In genomic region chr15:63270381-63270780, GRCm38 (mm10) we compare ENCODE assay signal across 11 mouse cellular contexts.
DNase-seq lines count a peak whose midpoint lies in the region; ATAC-seq and TF ChIP-seq lines count a peak whose summit lies in the region.
"Had no signal": no experiment of that assay in that cellular context is flagged by ENCODE, and none has a peak within 500 bp of the region (broad histone marks: within the 10 kb centered on the region; RNA-seq: fewer than 3 reads in every experiment).

No protein-coding gene starts in this region.

- no peak overlapping the region for H3K9ac ChIP-seq in heart, embryonic 16.5 days (ENCODE audit: low read length)
- H3K9ac ChIP-seq in hindbrain, embryonic 16.5 days (ENCODE audit: low read depth, low read length): no peak overlapping the region
- H3K9ac ChIP-seq: liver, postnatal 0 days had no signal

- H3K9me3 ChIP-seq in heart, embryonic 16.5 days (replicated peaks; ENCODE audit: control insufficient read depth, low read length): no peaks in the 10 kb centered on the region
- H3K9me3 ChIP-seq in hindbrain, embryonic 16.5 days (ENCODE audit: control insufficient read depth, low read length): no peaks in the 10 kb centered on the region

- H3K4me3 ChIP-seq in heart, embryonic 16.5 days (ENCODE audit: low read length): no peak overlapping the region
- H3K4me3 ChIP-seq in kidney, adult 2 months (ENCODE audit: insufficient read depth, low read depth, low read length): no peak overlapping the region
- no peak overlapping the region for H3K4me3 ChIP-seq in hindbrain, embryonic 16.5 days (ENCODE audit: low read length)

- DNase-seq in cerebellum, adult 11 months: peak; percentile 0
- no peak for DNase-seq in cerebellum, postnatal 14 days
- peak; percentile 4 for DNase-seq in urinary bladder, postnatal 25 days (ENCODE audit: low spot score)
- no peak for DNase-seq in urinary bladder, adult 2 months (ENCODE audit: low spot score)
- DNase-seq in kidney, adult 11 months: no peak
- no peak for DNase-seq in kidney, adult 2 months
- DNase-seq: B cell, adult 2 months; liver, postnatal 0 days had no signal

- H3K27me3 ChIP-seq in heart, embryonic 16.5 days (ENCODE audit: control insufficient read depth, insufficient read depth, low read length): no peaks in the 10 kb centered on the region
- no peaks in the 10 kb centered on the region for H3K27me3 ChIP-seq in kidney, adult 2 months (replicated peaks; ENCODE audit: control insufficient read depth, insufficient read depth, low read length)
- H3K27me3 ChIP-seq in hindbrain, embryonic 16.5 days (replicated peaks; ENCODE audit: control insufficient read depth, insufficient read depth, low read length): no peaks in the 10 kb centered on the region

- H3K4me2 ChIP-seq in heart, embryonic 16.5 days (ENCODE audit: low read depth, low read length): no peak overlapping the region
- no peak overlapping the region for H3K4me2 ChIP-seq in hindbrain, embryonic 16.5 days (ENCODE audit: low read length)

- 0 out of 2 replicates have a peak, but pooled peaks have one; percentile 37 for ATAC-seq in heart, embryonic 16.5 days (replicated peaks; ENCODE audit: extremely low read depth, insufficient read depth, low FRiP score)
- no peak for ATAC-seq in hindbrain, embryonic 16.5 days
- ATAC-seq: intestine, embryonic 16.5 days; liver, postnatal 0 days had no signal

- TF ChIP-seq POLR2A in kidney, adult 2 months (IDR thresholded peaks at IDR 0.05; ENCODE audit: low read depth, low read length): no peak

- no peaks in the 10 kb centered on the region for H3K36me3 ChIP-seq in heart, embryonic 16.5 days (ENCODE audit: control insufficient read depth, insufficient read depth)
- H3K36me3 ChIP-seq in kidney, adult 2 months (ENCODE audit: control insufficient read depth, insufficient read depth, low read length): no peaks in the 10 kb centered on the region
- no peaks in the 10 kb centered on the region for H3K36me3 ChIP-seq in hindbrain, embryonic 16.5 days (ENCODE audit: control insufficient read depth, insufficient read depth, low read length)

- no peak for TF ChIP-seq CTCF in kidney, adult 2 months (conservative IDR thresholded peaks at IDR 0.05; ENCODE audit: insufficient read depth, insufficient read length, low read depth, low read length)

- WGBS in heart, embryonic 16.5 days: 76% methylated on average over 2 of the region's 2 CpGs
- WGBS in kidney, adult 2 months: 93% methylated on average over 2 of the region's 2 CpGs
- WGBS in hindbrain, embryonic 16.5 days: 87% methylated on average over 2 of the region's 2 CpGs

- no peaks in the 10 kb centered on the region for H3K4me1 ChIP-seq in heart, embryonic 16.5 days (ENCODE audit: control insufficient read depth, insufficient read depth, low read length)
- H3K4me1 ChIP-seq in kidney, adult 2 months (ENCODE audit: control insufficient read depth, insufficient read depth, low read length): no peaks in the 10 kb centered on the region
- no peaks in the 10 kb centered on the region for H3K4me1 ChIP-seq in hindbrain, embryonic 16.5 days (ENCODE audit: control insufficient read depth, insufficient read depth, low read depth, low read length)

- peak overlapping the region; percentile 46; the same call in 1 of the 2 replicates for H3K27ac ChIP-seq in heart, embryonic 16.5 days (ENCODE audit: low read length)
- H3K27ac ChIP-seq in kidney, adult 2 months (ENCODE audit: insufficient read depth, low read depth, low read length): no peak overlapping the region
- H3K27ac ChIP-seq in hindbrain, embryonic 16.5 days (ENCODE audit: low read depth, low read length): no peak overlapping the region

Comparison
In these comparisons a context has a peak if more than half of its experiments do, and no peak if none do; other contexts are left out.
1. DNase-seq: peak in cerebellum, adult 11 months (single experiment) and urinary bladder, postnatal 25 days (single experiment); none in cerebellum, postnatal 14 days (0 of 2), urinary bladder, adult 2 months (single experiment), kidney, adult 11 months (single experiment) and kidney, adult 2 months (single experiment).